28 mouse cellular contexts compared by ENCODE assay signal in genomic region chr16:33210812-33211211, GRCm38 (mm10). TPM values are rescaled to one million over a fixed set of nuclear protein-coding genes. Genes with fewer than 3 reads are reported as not detected.
DNase-seq lines count a peak whose midpoint lies in the region; ATAC-seq and TF ChIP-seq lines count a peak whose summit lies in the region.
"Had no signal": no experiment of that assay in that cellular context is flagged by ENCODE, and none has a peak within 500 bp of the region (broad histone marks: within the 10 kb centered on the region; RNA-seq: fewer than 3 reads in every experiment).

No protein-coding gene starts in this region.

- H3K4me3 ChIP-seq in intestine, postnatal 0 days (ENCODE audit: low read depth, low read length): no peak overlapping the region
- H3K4me3 ChIP-seq in intestine, embryonic 16.5 days (ENCODE audit: low read length): no peak overlapping the region
- no peak overlapping the region for H3K4me3 ChIP-seq in liver, postnatal 0 days (ENCODE audit: low read depth, low read length)
- H3K4me3 ChIP-seq in MEL (ENCODE audit: control insufficient read depth in 1 of 2, insufficient read depth in 1 of 2, low read depth in 2 of 2, low read length in 2 of 2): no peak overlapping the region
- H3K4me3 ChIP-seq: embryonic facial prominence, embryonic 10.5 days; embryonic facial prominence, embryonic 13.5 days; erythroblast, embryonic 14.5 days; forebrain, embryonic 12.5 days; forebrain, embryonic 15.5 days; heart, embryonic 10.5 days; heart, embryonic 13.5 days; hindbrain, embryonic 15.5 days; intestine, embryonic 15.5 days had no signal

- TF ChIP-seq EP300 in liver, postnatal 0 days (IDR thresholded peaks at IDR 0.05; ENCODE audit: low read depth): no peak
- no peak for TF ChIP-seq EP300 in MEL (IDR thresholded peaks at IDR 0.05; ENCODE audit: low read depth in 1 of 2, low read length in 2 of 2)

- 78% methylated on average over 2 of the region's 2 CpGs for WGBS in intestine, postnatal 0 days
- 82% methylated on average over 2 of the region's 2 CpGs for WGBS in intestine, embryonic 16.5 days
- 82% methylated on average over 2 of the region's 2 CpGs for WGBS in liver, postnatal 0 days (ENCODE audit: insufficient replicate concordance)

- peak; percentile 14; the same call in 1 of the 2 replicates for TF ChIP-seq CTCF in intestine, postnatal 0 days (IDR thresholded peaks at IDR 0.05; ENCODE audit: low read depth)
- TF ChIP-seq CTCF in liver, postnatal 0 days (IDR thresholded peaks at IDR 0.05; ENCODE audit: low read depth): 0 out of 2 replicates have a peak, but pooled peaks have one; percentile 6
- peak in 2 of 3 experiments; percentile 11 to 25; a peak in 2 of 6 replicates for TF ChIP-seq CTCF in MEL (IDR thresholded peaks at IDR 0.05 in 2 of 3, conservative IDR thresholded peaks at IDR 0.05 in 1 of 3; ENCODE audit: control insufficient read depth in 1 of 3, insufficient read depth in 1 of 3, low read depth in 2 of 3, low read length in 3 of 3, poor library complexity in 1 of 3, severe bottlenecking in 1 of 3)

- no peak for DNase-seq in liver, postnatal 0 days
- no peak for DNase-seq in liver
- no peak for DNase-seq in MEL (ENCODE audit: low read depth, low spot score)
- DNase-seq: adrenal gland, adult 8-10 months; adrenal gland, postnatal 25 days; cerebellum, adult 11-12 months; cerebellum, adult 8-10 months; cerebellum, postnatal 10 days; cerebellum, postnatal 36 days; embryo, embryonic 11 days; gastrocnemius, postnatal 10 days; heart, adult 11 months; heart, postnatal 14 days; heart, postnatal 4 days had no signal

- H3K4me1 ChIP-seq in intestine, postnatal 0 days (replicated peaks; ENCODE audit: control insufficient read depth, insufficient read depth, low read length): no peaks in the 10 kb centered on the region
- H3K4me1 ChIP-seq in intestine, embryonic 16.5 days (ENCODE audit: control insufficient read depth, insufficient read depth, low read length): no peaks in the 10 kb centered on the region
- no peaks in the 10 kb centered on the region for H3K4me1 ChIP-seq in liver, postnatal 0 days (ENCODE audit: insufficient read depth)
- H3K4me1 ChIP-seq in MEL (ENCODE audit: control insufficient read depth in 1 of 2, insufficient read depth in 2 of 2, low read length in 2 of 2): no peaks in the 10 kb centered on the region
- H3K4me1 ChIP-seq: embryonic facial prominence, embryonic 10.5 days; embryonic facial prominence, embryonic 13.5 days; heart, embryonic 10.5 days; heart, embryonic 13.5 days; hindbrain, embryonic 15.5 days; intestine, embryonic 15.5 days had no signal

- H3K27ac ChIP-seq in intestine, postnatal 0 days (ENCODE audit: low read depth, low read length): no peak overlapping the region
- no peak overlapping the region for H3K27ac ChIP-seq in intestine, embryonic 16.5 days (ENCODE audit: low read length)
- no peak overlapping the region for H3K27ac ChIP-seq in liver, postnatal 0 days (ENCODE audit: low read depth)
- no peak overlapping the region for H3K27ac ChIP-seq in MEL (ENCODE audit: control insufficient read depth, low read depth, low read length)
- H3K27ac ChIP-seq: embryonic facial prominence, embryonic 10.5 days; embryonic facial prominence, embryonic 13.5 days; forebrain, embryonic 12.5 days; forebrain, embryonic 15.5 days; heart, embryonic 10.5 days; heart, embryonic 13.5 days; hindbrain, embryonic 15.5 days; intestine, embryonic 15.5 days had no signal

- no peak for ATAC-seq in intestine, postnatal 0 days
- ATAC-seq in intestine, embryonic 16.5 days: no peak
- ATAC-seq in liver, postnatal 0 days: no peak
- ATAC-seq in activated CD4-positive, CD25-positive, alpha-beta regulatory T cell, adult 4 months: no peak
- ATAC-seq: CD4-positive, CD25-positive, alpha-beta regulatory T cell, adult 4 months; forebrain, embryonic 15.5 days; intestine, embryonic 15.5 days had no signal

- no peaks in the 10 kb centered on the region for H3K79me2 ChIP-seq in MEL (ENCODE audit: control insufficient read depth, insufficient read depth, low read length, poor library complexity)

- H3K36me3 ChIP-seq in intestine, postnatal 0 days (ENCODE audit: control insufficient read depth, insufficient read depth): peaks cover 67% of the 10 kb centered on the region
- H3K36me3 ChIP-seq in intestine, embryonic 16.5 days (ENCODE audit: control insufficient read depth, insufficient read depth, low read length): peaks cover 14% of the 10 kb centered on the region
- H3K36me3 ChIP-seq in liver, postnatal 0 days (replicated peaks; ENCODE audit: insufficient read depth, low read length): peaks cover 58% of the 10 kb centered on the region
- peaks cover 0 to 2% of the 10 kb centered on the region in 2 experiments; a peak in 1 of 4 replicates for H3K36me3 ChIP-seq in MEL (ENCODE audit: control insufficient read depth in 1 of 2, insufficient read depth in 2 of 2, low read length in 2 of 2)

- TF ChIP-seq RAD21 in MEL (IDR thresholded peaks at IDR 0.05; ENCODE audit: low read depth, low read length): no peak; the same call in 1 of the 2 replicates

- H3K27me3 ChIP-seq in intestine, postnatal 0 days (replicated peaks; ENCODE audit: control insufficient read depth, insufficient read depth, low read length): no peaks in the 10 kb centered on the region
- no peaks in the 10 kb centered on the region for H3K27me3 ChIP-seq in intestine, embryonic 16.5 days (replicated peaks; ENCODE audit: control insufficient read depth, insufficient read depth, low read length)
- no peaks in the 10 kb centered on the region for H3K27me3 ChIP-seq in liver, postnatal 0 days (ENCODE audit: insufficient read depth, low read length)
- no peaks in the 10 kb centered on the region for H3K27me3 ChIP-seq in MEL (ENCODE audit: control insufficient read depth in 1 of 2, insufficient read depth in 2 of 2, low read length in 2 of 2)
- H3K27me3 ChIP-seq: embryonic facial prominence, embryonic 13.5 days; forebrain, embryonic 12.5 days; forebrain, embryonic 15.5 days; heart, embryonic 13.5 days; hindbrain, embryonic 15.5 days; intestine, embryonic 15.5 days had no signal

- H3K9ac ChIP-seq in intestine, postnatal 0 days (ENCODE audit: low read depth, low read length): no peak overlapping the region
- H3K9ac ChIP-seq in intestine, embryonic 16.5 days (ENCODE audit: low read depth, low read length): no peak overlapping the region
- no peak overlapping the region for H3K9ac ChIP-seq in liver, postnatal 0 days (replicated peaks)
- no peak overlapping the region for H3K9ac ChIP-seq in MEL (ENCODE audit: control insufficient read depth, low read depth, low read length, poor library complexity, severe bottlenecking)
- H3K9ac ChIP-seq: embryonic facial prominence, embryonic 13.5 days; forebrain, embryonic 12.5 days; forebrain, embryonic 15.5 days; heart, embryonic 13.5 days; hindbrain, embryonic 15.5 days; intestine, embryonic 15.5 days had no signal

- TF ChIP-seq POLR2A in MEL (IDR thresholded peaks at IDR 0.05; ENCODE audit: control insufficient read depth in 1 of 2, insufficient read depth in 1 of 2, low read depth in 1 of 2, low read length in 2 of 2, poor library complexity in 1 of 2): no peak

- H3K4me2 ChIP-seq in intestine, postnatal 0 days (replicated peaks; ENCODE audit: low read depth): no peak overlapping the region
- no peak overlapping the region for H3K4me2 ChIP-seq in intestine, embryonic 16.5 days (ENCODE audit: low read depth, low read length)
- no peak overlapping the region for H3K4me2 ChIP-seq in liver, postnatal 0 days (ENCODE audit: low read depth, low read length)
- H3K4me2 ChIP-seq: embryonic facial prominence, embryonic 13.5 days; forebrain, embryonic 12.5 days; forebrain, embryonic 15.5 days; heart, embryonic 13.5 days; hindbrain, embryonic 15.5 days; intestine, embryonic 15.5 days had no signal

- H3K9me3 ChIP-seq in intestine, postnatal 0 days (ENCODE audit: control insufficient read depth): no peaks in the 10 kb centered on the region
- H3K9me3 ChIP-seq in intestine, embryonic 16.5 days (ENCODE audit: control insufficient read depth, low read length): no peaks in the 10 kb centered on the region
- H3K9me3 ChIP-seq in liver, postnatal 0 days (ENCODE audit: low read length): no peaks in the 10 kb centered on the region
- H3K9me3 ChIP-seq in MEL (replicated peaks; ENCODE audit: insufficient read depth, low read length): no peaks in the 10 kb centered on the region
- H3K9me3 ChIP-seq: embryonic facial prominence, embryonic 10.5 days; embryonic facial prominence, embryonic 13.5 days; forebrain, embryonic 12.5 days; forebrain, embryonic 15.5 days; G1E; heart, embryonic 10.5 days; hindbrain, embryonic 15.5 days; intestine, embryonic 15.5 days had no signal

TF ChIP-seq in MEL, 35 proteins besides CTCF, POLR2A, EP300 and RAD21:
- peak; percentile 86 for TF ChIP-seq ZNF384 (IDR thresholded peaks at IDR 0.05; ENCODE audit: low read depth, low read length)
- no peak for TF ChIP-seq GABPA (IDR thresholded peaks at IDR 0.05; ENCODE audit: low read depth, low read length)
- TF ChIP-seq E2F4 (IDR thresholded peaks at IDR 0.05; ENCODE audit: borderline replicate concordance, low read depth, low read length): no peak

RNA-seq across cellular contexts. Expression of gene Osbpl11, which starts 25.9 kb away (rescaled TPM):
- 9.2 and 10.0 TPM in 2 replicates for polyA plus RNA-seq in intestine, postnatal 0 days (2015; fragmentation: Nextera tagmentation; extraction: Ambion mirVana)
- 8.8 and 9.4 TPM in 2 replicates for polyA plus RNA-seq in intestine, embryonic 16.5 days (2015; fragmentation: Nextera tagmentation; extraction: Ambion mirVana)
- polyA plus RNA-seq in liver, postnatal 0 days (2015; fragmentation: Nextera tagmentation; extraction: Ambion mirVana): 6.2 and 6.3 TPM in 2 replicates
- 6.9 and 7.1 TPM in 2 replicates for total RNA-seq in MEL (2012; rRNA removed)
- 10 to 100 TPM in 1 of 2 experiments, not detected in 1; 10.3 TPM for polyA plus RNA-seq in MEL (2012; ENCODE audit: insufficient read depth in 1 of 2, insufficient read length in 2 of 2, low read depth in 1 of 2, low replicate concordance in 2 of 2, missing spikeins in 1 of 2)
- 1 to 10 TPM; 5.7 to 7.5 TPM for polyA plus RNA-seq in activated CD4-positive, CD25-positive, alpha-beta regulatory T cell, adult 4 months (2017; shearing (Covaris generic))

RNA-seq across cellular contexts. Expression of gene Snx4, which starts 40.4 kb away (rescaled TPM):
- polyA plus RNA-seq in intestine, postnatal 0 days (2015; fragmentation: Nextera tagmentation; extraction: Ambion mirVana): 103 and 105 TPM in 2 replicates
- polyA plus RNA-seq in intestine, embryonic 16.5 days (2015; fragmentation: Nextera tagmentation; extraction: Ambion mirVana): 89.3 and 95.9 TPM in 2 replicates
- polyA plus RNA-seq in liver, postnatal 0 days (2015; fragmentation: Nextera tagmentation; extraction: Ambion mirVana): 27.5 and 27.8 TPM in 2 replicates
- 34.7 and 37.9 TPM in 2 replicates for total RNA-seq in MEL (2012; rRNA removed)
- polyA plus RNA-seq in MEL (2012; ENCODE audit: insufficient read depth in 1 of 2, insufficient read length in 2 of 2, low read depth in 1 of 2, low replicate concordance in 2 of 2, missing spikeins in 1 of 2): 10 to 100 TPM in 1 of 2 experiments, not detected in 1; 36.1 TPM
- polyA plus RNA-seq in activated CD4-positive, CD25-positive, alpha-beta regulatory T cell, adult 4 months (2017; shearing (Covaris generic)): 100 to 1,000 TPM; 109 to 115 TPM
